Mouse (Mus musculus) CH12F3 (cell line): ENCODE data around the gene Rabif.
"Not testable (repeated sequence)": the region's sequence is repeated elsewhere in the genome, so short reads cannot be mapped to it uniquely, and the experiment has no call there.

Experiments used
- in situ Hi-C: fragments of 300-500 bp; cut with MboI; formaldehyde crosslinking; loops from 2 replicates; pipeline ENCODE4 v1.14.3; 2020; ENCODE audit warnings: low sequenced_read_pairs

Gene Rabif

GRCm38 (mm10) chr1:134494428-134495215, at the start of gene Rabif:
Gene Rabif (plus strand): TSS chr1:134494648.
- in situ Hi-C loops = no loop called here

- in situ Hi-C loops = no loop called here
These were observed 49.0 kb upstream of the Rabif start for GRCm38 (mm10) chr1:134445418-134445817.

GRCm38 (mm10) chr1:134448537-134448936, 45.9 kb upstream of the Rabif start:
- in situ Hi-C loops = not testable (repeated sequence)

GRCm38 (mm10) chr1:134450201-134450600, 44.2 kb upstream of the Rabif start:
- in situ Hi-C loops = no loop called here

GRCm38 (mm10) chr1:134450986-134451385, 43.5 kb upstream of the Rabif start:
- in situ Hi-C loops = no loop called here

GRCm38 (mm10) chr1:134454904-134455824, 39.3 kb upstream of the Rabif start, which contains the start of gene Klhl12:
Gene Klhl12 (plus strand): TSS chr1:134455531.
- in situ Hi-C loops = no loop called here

- in situ Hi-C loops = no loop called here
These were observed 38.4 kb upstream of the Rabif start for GRCm38 (mm10) chr1:134456060-134456459.

GRCm38 (mm10) chr1:134458139-134458727, 36.2 kb upstream of the Rabif start:
- in situ Hi-C loops = no loop called here

GRCm38 (mm10) chr1:134460294-134461284, 33.9 kb upstream of the Rabif start:
- in situ Hi-C loops = no loop called here

- in situ Hi-C loops = no loop called here
These were observed 9.8 kb upstream of the Rabif start for GRCm38 (mm10) chr1:134484623-134485022.

- in situ Hi-C loops = no loop called here
These were observed 3.3 kb upstream of the Rabif start for GRCm38 (mm10) chr1:134490903-134491801.

GRCm38 (mm10) chr1:134492276-134492675, 2.2 kb upstream of the Rabif start:
- in situ Hi-C loops = no loop called here

GRCm38 (mm10) chr1:134493496-134493895, 952 bp upstream of the Rabif start:
- in situ Hi-C loops = no loop called here

- in situ Hi-C loops = no loop called here
These were observed 492 bp upstream of the Rabif start for GRCm38 (mm10) chr1:134493956-134494355.

GRCm38 (mm10) chr1:134495216-134495539, 730 bp downstream of the Rabif start:
- in situ Hi-C loops = no loop called here

- in situ Hi-C loops = no loop called here
These were observed 1.5 kb downstream of the Rabif start for GRCm38 (mm10) chr1:134495991-134496390.

GRCm38 (mm10) chr1:134500916-134501315, 6.5 kb downstream of the Rabif start:
- in situ Hi-C loops = no loop called here

- in situ Hi-C loops = no loop called here
These were observed 11.8 kb downstream of the Rabif start for GRCm38 (mm10) chr1:134506201-134506600.

GRCm38 (mm10) chr1:134510018-134510417, 15.6 kb downstream of the Rabif start:
- in situ Hi-C loops = no loop called here
